Comparison of ENCODE assay signal across 27 mouse cellular contexts in genomic region chr13:64424347-64424746, GRCm38 (mm10).
"Had no signal": no experiment of that assay in that cellular context is flagged by ENCODE, and none has a peak within 500 bp of the region (broad histone marks: within the 10 kb centered on the region; RNA-seq: fewer than 3 reads in every experiment).

No protein-coding gene starts in this region.

- H3K27ac ChIP-seq: embryonic facial prominence, embryonic 10.5 days; embryonic facial prominence, embryonic 12.5 days; embryonic facial prominence, embryonic 13.5 days; embryonic facial prominence, embryonic 15.5 days; forebrain, embryonic 10.5 days; forebrain, embryonic 12.5 days; forebrain, embryonic 13.5 days; forebrain, embryonic 15.5 days; gastrocnemius, adult 2 months; heart, adult 2 months had no signal

- H3K4me3 ChIP-seq: embryonic facial prominence, embryonic 10.5 days; embryonic facial prominence, embryonic 12.5 days; embryonic facial prominence, embryonic 13.5 days; embryonic facial prominence, embryonic 15.5 days; erythroblast, embryonic 14.5 days; forebrain, embryonic 10.5 days; forebrain, embryonic 12.5 days; forebrain, embryonic 13.5 days; forebrain, embryonic 15.5 days; gastrocnemius, adult 2 months; heart, adult 2 months had no signal

- DNase-seq: cerebellum, adult 8-10 months; cerebellum, adult 9-10 months; cerebellum, adult 9-11 months; cerebellum, postnatal 10 days; cerebellum, postnatal 14 days; cerebellum, postnatal 25 days; cerebellum, postnatal 36 days; embryo, embryonic 11 days; forebrain, postnatal 0 days; gastrocnemius, adult 2 months; gastrocnemius, postnatal 10 days; gastrocnemius, postnatal 14 days; gastrocnemius, postnatal 25 days; gastrocnemius, postnatal 36 days; heart, adult 11 months; heart, adult 2 months had no signal

- H3K4me1 ChIP-seq: embryonic facial prominence, embryonic 12.5 days; embryonic facial prominence, embryonic 13.5 days; embryonic facial prominence, embryonic 15.5 days; forebrain, embryonic 10.5 days; forebrain, embryonic 12.5 days; forebrain, embryonic 13.5 days; forebrain, embryonic 15.5 days had no signal

- ATAC-seq: forebrain, embryonic 13.5 days; forebrain, embryonic 14.5 days; forebrain, embryonic 15.5 days; forebrain, embryonic 16.5 days; forebrain, postnatal 0 days had no signal

- H3K27me3 ChIP-seq: embryonic facial prominence, embryonic 12.5 days; embryonic facial prominence, embryonic 13.5 days; embryonic facial prominence, embryonic 15.5 days; forebrain, embryonic 12.5 days; forebrain, embryonic 13.5 days; forebrain, embryonic 15.5 days had no signal

- H3K36me3 ChIP-seq: embryonic facial prominence, embryonic 10.5 days; embryonic facial prominence, embryonic 12.5 days; embryonic facial prominence, embryonic 13.5 days; embryonic facial prominence, embryonic 15.5 days; forebrain, embryonic 10.5 days; forebrain, embryonic 12.5 days; forebrain, embryonic 15.5 days had no signal

- H3K9ac ChIP-seq: embryonic facial prominence, embryonic 13.5 days; embryonic facial prominence, embryonic 15.5 days; forebrain, embryonic 13.5 days; forebrain, embryonic 15.5 days; forebrain, postnatal 0 days had no signal
